Mouse (Mus musculus): Measurements from ENCODE around the gene Spaca4.

The Spaca4 gene

DNA sequence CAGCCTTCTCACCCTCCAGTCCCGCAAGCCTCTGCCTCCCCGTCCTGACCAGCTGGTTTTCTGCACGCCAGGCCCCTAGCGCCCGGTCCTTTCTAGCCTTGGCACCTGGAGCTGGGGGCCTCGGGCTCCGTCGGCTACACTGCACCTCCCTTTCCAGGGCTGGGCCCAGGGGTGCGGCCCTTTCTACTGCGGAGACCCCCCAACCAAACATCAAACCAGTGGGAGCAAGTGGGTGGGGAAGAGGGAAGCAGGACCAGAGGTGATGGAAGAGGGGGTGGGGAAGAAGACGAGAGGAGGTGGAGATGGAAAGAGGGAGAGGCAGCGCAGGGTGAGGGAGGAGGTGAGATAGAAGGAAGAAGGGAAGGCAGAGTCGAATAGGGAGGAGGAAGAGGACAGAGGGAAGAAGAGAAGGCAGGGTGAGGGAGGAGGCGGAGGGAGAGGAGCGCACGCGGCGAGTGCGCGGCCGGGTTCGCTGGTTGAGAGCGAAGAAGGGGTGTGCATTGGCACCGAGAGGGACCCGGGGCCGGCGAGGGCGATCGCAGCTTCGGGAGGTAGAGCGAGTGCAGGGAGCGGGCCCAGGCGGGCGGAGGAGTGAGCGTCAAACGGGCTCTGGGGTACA lies 26.0 kb downstream of the Spaca4 start, which contains the start of gene Car11:
Car11 (plus strand) TSS at position 321 of the 619 bp plus-strand sequence.
- DNase-seq (ENCODE audit: low spot score in 2 of 2) = no peak

DNA sequence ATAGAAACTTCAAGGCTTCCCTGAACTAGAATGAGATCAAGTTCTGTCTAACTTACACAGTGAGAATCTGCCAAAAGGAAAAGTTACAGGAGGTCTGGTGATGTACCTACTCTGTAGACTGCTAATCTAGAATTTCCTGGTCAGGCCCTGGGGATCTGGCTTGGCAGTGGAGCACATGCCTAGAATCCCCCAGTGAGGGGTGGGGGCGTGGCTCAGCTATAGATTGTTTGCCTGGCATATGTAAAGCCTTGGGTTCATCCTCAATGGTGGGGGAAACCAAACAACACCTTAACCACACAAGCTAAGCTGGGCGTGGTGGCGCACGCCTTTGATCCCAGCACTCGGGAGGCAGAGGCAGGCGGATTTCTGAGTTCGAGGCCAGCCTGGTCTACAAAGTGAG lies 27.7 kb downstream of the Spaca4 start:
- no peak for DNase-seq (ENCODE audit: low spot score in 2 of 2)

- DNase-seq (ENCODE audit: low spot score in 2 of 2) = no peak
These were observed 30.5 kb downstream of the Spaca4 start for GRCm38 (mm10) chr7:45695098-45695497.

GRCm38 (mm10) chr7:45693921-45694591 lies 31.6 kb downstream of the Spaca4 start, which contains the start of gene Sec1:
Sec1 (minus strand) TSS chr7:45694402.
- no peak for DNase-seq (ENCODE audit: low spot score in 2 of 2)

- DNase-seq (ENCODE audit: low spot score in 2 of 2) = no peak
These were observed 33.2 kb downstream of the Spaca4 start for GRCm38 (mm10) chr7:45692364-45692763.

DNA sequence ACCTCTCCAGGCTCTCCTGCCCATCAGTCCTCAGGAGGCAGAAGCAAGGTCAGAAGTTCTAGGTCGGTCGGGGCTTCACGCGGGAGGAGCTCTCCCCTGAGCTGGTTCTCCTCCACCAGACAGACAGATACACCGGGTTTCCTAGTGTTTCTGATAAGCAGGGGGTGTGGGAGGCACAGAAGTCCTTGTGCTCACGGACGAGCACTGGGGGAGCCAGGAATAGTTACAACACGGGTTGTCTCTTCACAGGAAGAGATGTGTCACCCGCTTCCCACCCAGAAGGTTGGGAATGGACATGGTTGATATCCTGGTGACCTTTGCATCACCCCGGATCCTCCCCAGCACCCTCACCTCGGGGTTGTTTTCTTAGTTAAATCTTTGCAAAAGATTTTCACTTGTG lies 35.8 kb downstream of the Spaca4 start:
- no peak for DNase-seq (ENCODE audit: low spot score in 2 of 2)

DNA sequence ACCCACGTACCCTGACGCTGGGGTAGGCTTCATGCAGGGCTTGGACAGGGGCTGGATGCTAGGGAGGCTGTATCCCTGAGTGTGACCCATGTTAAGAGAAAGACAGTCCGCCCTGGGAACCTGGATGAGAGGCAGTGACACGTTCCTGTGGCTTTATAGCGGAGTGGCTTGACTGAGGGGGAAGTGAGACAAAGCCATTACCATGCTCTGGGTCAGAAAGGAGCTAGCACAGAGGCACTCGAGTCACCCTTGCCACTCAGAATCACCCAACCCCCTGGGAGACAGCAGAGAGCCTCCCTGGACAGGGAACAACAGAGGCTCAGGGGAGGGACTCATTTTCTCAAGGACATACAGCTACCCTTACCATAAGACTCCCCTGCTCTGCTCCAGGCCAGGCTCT lies 36.5 kb downstream of the Spaca4 start:
- no peak for DNase-seq (ENCODE audit: low spot score in 2 of 2)

DNA sequence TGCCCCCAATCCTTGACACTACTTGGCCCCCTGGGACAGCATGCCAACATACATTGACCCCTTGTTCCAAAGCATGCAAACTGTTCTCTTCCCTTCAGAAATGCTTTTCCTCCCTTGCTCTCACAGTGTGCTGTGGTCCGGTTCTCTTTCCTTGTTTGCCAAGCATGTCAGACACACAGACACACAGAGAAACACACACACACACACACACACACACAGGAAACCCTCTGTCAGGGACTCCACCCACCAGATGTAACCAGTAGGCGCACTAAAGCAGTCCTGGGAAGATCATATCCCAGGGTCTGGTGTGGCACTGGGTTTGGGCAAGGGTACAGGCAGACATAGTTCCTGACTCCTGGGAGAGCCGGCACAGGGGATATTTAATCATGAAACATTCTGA lies 38.8 kb downstream of the Spaca4 start:
- no peak for DNase-seq (ENCODE audit: low spot score in 2 of 2)

DNA sequence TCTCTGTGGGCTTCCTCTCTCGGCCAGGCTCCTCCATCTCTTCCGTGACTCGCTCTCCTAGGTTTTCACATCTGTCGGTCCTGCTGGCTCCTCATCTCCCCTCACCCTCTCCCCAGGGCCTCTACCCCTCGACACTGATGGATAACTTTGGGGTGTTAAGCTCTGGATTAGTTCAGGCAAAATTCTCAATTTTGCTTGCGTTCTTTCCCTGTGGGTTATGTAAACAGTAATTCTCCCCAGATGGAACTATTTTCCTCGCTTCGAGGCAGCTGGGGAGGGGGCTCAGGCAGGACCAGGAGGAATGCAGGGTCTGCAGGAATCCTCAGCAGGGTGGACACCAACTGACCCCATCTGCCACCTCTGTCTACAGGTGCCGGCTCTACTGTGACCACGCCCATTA lies 39.8 kb downstream of the Spaca4 start:
- no peak for DNase-seq (ENCODE audit: low spot score in 2 of 2)

GRCm38 (mm10) chr7:45683396-45684050 lies 42.1 kb downstream of the Spaca4 start, which contains the start of gene Ntn5:
Ntn5 (plus strand) TSS chr7:45684022.
- no peak for DNase-seq (ENCODE audit: low spot score in 2 of 2)

DNA sequence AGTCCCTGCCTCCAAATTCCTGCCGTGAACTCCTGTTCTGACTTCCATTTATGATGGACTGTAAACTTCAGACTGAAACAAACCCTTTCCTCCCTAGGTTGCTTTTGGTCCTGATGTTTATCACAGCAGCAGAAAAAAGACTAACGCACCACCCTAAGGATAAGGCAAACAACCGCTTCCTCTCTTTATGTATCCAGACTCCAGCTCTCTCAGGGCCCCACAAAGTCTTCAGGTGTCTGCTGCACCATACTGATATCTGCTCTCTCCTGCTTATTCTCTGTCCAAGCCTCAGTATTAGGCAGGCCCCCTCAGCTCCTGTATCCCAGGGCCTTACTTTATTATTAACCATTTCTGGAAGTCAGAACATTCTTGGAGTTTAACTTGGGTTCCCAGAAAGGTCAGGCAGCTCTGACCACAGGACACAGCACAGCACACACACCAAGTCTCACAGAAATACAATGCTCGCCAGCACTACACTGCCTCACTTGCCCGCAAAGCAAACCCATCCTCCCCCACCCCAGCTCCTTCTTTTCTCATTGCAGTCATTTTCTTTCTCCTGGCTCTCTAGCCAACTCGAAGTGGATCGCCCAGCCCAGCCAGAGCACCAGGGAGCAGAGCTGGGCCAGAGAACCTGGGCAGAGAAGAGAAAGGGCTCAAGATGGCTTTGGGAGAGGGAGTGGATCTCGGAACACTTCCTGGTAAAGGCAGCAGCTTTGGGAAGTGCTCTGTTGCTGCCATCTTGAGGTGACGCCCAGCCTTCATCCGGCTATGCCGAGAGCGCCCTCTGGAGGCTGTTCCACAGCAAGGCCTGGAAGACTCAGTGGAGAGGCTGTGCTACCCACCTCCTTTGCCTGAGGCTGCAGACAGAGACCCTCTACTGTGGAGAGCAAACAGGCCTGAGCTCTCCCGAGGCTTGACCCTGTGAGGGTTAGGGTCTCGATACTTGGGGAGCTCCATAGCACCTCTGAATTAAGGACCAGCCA lies 43.2 kb downstream of the Spaca4 start:
- DNase-seq (ENCODE audit: low spot score in 2 of 2) = peak; percentile 73 to 80

GRCm38 (mm10) chr7:45681046-45681736 lies 44.4 kb downstream of the Spaca4 start:
- DNase-seq (ENCODE audit: low spot score in 2 of 2) = no peak

DNA sequence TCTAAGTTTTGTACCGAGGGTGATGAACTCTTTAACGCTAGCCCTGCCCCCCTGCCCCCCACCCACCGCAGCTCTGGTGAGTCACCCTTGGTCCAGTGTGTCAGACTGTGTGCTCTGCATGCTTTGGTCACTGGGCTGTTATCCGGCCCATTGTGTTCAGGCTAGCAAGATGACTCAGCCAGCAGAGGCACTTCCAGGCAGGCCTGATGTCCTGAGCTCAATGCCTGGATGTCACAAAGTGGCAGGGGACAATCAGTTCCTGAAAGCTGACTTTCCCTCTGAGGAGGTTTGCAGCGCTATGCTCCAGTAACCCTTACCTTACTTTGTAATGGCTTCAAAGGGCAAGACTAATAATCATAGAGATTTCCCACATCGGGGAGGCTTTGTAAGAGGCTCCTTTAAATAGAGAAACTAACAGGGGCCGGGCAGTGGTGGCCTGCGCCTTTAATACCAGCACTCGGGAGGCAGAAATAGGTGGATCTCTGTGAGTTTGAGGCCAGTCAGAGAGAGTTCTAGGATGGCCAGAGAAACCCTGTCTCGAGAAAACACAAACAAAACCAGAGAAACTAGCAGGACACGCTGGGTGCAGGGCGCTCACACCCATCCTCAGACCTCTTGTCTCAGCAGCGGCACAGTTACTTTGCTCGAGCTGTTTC lies 45.5 kb downstream of the Spaca4 start:
- no peak for DNase-seq (ENCODE audit: low spot score in 2 of 2)

DNA sequence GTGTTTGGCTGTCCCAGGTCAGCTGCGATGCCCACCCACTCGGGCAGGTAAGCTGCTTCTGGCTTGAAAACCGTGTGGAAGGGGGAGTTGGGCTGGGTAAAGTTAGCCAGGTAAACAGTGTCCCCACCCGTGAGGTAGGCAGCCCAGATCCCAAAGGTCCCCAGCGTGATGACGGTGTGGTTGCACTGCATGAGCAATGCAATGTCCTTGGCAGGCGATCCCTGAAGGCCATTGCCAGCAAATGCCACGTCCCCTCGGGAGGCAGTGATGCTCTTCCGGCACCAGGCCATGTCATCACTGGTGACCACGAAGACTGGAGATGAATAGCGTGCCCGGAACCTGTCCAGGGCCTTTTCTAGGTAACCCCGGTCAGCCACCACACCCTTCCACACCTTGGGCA lies 47.1 kb downstream of the Spaca4 start:
- DNase-seq (ENCODE audit: low spot score in 2 of 2) = no peak

DNA sequence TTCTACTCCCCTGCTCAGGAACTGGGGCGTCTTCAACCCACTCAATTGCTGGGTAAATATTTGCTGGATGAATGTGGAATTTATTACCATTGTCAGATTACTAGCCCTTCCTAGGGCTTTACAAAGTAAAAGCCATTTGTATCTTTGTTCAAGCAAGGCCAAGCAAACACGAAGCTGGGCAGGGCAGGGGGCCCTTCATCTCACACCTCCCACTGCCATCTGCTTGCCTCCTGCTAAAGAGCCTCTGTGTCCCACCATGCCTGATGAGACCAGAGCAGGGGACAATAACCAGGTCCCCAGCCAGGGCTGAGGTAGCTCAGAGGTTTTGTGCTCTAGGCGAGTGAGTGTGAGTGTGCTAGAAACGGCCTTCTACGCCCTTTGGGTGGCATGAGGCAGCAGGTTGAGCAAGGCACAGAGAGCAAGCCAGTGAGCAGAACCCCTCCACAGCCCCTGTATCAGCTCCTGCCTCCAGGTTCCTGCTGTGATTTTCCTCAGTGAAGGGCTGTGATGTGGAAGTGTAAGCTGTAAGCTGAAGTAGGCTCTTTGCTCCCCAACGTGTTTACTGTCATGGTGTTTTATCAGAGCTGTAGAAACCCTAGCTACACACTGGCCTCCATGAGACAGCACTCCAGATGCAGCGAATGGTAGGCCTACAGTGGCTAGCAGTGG lies 47.9 kb downstream of the Spaca4 start:
- DNase-seq (ENCODE audit: low spot score in 2 of 2) = no peak

All from frontal cortex, postnatal 25 days (tissue).